Mouse (Mus musculus): ENCODE data around the gene Ropn1l. TPM values are rescaled to one million over a fixed set of nuclear protein-coding genes. Genes with fewer than 3 reads are reported as not detected.

The Ropn1l gene
- polyA plus RNA-seq, 1 experiment from 2014 or later: 3.2 TPM

DNA sequence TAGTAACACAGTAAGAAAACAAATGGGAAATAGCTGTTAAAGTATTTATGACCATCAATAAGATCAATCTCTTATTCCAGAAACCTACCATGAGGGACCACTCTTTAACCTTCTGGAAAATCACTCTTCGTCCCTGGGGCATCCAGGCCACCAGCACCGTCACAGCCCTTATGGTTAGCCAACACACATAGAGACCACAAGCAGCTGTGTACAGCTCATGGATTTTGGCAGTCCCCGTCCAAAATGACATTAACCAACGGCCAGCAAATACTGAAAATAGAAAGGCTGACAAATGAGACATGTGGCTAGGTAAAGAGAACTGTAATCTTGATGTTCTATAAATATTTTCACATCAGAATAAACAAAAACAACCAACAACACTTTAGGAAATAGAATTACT lies 18.0 kb upstream of the Ropn1l start:
- Histone ChIP-seq H3K9ac (ENCODE audit: low read length) (no peak overlapping the region), H3K27me3 (replicated peaks; ENCODE audit: control insufficient read depth, insufficient read depth, low read length) (no peaks in the 10 kb centered on the region), H3K4me3 (ENCODE audit: low read depth, low read length) (no peak overlapping the region), H3K4me1 (ENCODE audit: control insufficient read depth, insufficient read depth, low read length) (no peaks in the 10 kb centered on the region), H3K4me2 (ENCODE audit: low read length) (no peak overlapping the region), H3K36me3 (ENCODE audit: control insufficient read depth, insufficient read depth, low read length) (peaks cover 54% of the 10 kb centered on the region), H3K27ac (ENCODE audit: low read depth, low read length) (no peak overlapping the region), H3K9me3 (replicated peaks; ENCODE audit: control insufficient read depth, low read length) (no peaks in the 10 kb centered on the region)
- DNase-seq (ENCODE audit: low spot score) (no peak), ATAC-seq (no peak)
- WGBS: 94% methylated on average over 4 of the region's 4 CpGs

DNA sequence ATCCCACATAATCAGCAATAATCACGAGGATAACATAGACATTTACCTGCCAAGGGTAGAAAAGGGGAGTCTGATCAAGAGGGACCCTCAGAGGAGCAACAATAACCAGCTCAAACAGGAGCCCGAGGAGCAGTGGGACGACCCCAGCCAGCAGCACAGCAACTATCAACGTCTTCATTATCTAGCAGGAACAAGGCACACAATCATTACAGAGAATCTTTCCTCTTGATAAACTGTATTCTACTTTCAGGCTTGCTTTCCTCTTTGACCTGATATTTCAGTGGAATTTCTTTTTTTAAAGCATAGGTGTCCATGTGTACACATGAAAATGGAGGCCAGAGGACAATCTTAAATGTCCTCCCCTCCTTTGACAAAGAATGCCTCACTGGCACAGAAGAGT lies 16.0 kb upstream of the Ropn1l start:
- H3K27me3 ChIP-seq (replicated peaks; ENCODE audit: control insufficient read depth, insufficient read depth, low read length): no peaks in the 10 kb centered on the region
- peaks cover 58% of the 10 kb centered on the region for H3K36me3 ChIP-seq (ENCODE audit: control insufficient read depth, insufficient read depth, low read length)

DNA sequence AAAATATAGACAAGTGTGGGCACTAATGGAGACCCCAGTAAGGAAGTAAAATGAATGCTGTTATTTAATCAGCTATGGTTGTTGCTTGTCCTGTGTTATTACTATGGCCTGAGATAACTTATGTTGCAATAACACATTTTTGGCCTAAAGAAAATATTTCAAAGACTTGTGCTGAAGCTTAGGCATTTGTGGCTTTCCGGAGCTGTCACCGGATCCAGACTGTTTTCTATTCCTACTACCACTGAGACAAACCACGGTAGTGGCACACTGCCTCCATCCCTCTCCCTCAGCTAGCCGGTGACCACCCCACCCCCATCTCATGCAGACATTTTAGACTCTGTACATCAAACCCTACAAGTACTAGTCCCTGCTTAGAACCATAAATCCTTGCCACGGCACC lies 15.3 kb upstream of the Ropn1l start:
- Histone ChIP-seq H3K4me2 (ENCODE audit: low read length) (no peak overlapping the region), H3K4me3 (ENCODE audit: low read depth, low read length) (no peak overlapping the region), H3K36me3 (ENCODE audit: control insufficient read depth, insufficient read depth, low read length) (peaks cover 60% of the 10 kb centered on the region), H3K4me1 (ENCODE audit: control insufficient read depth, insufficient read depth, low read length) (no peaks in the 10 kb centered on the region), H3K27ac (ENCODE audit: low read depth, low read length) (no peak overlapping the region), H3K9me3 (replicated peaks; ENCODE audit: control insufficient read depth, low read length) (no peaks in the 10 kb centered on the region), H3K27me3 (replicated peaks; ENCODE audit: control insufficient read depth, insufficient read depth, low read length) (no peaks in the 10 kb centered on the region), H3K9ac (ENCODE audit: low read length) (no peak overlapping the region)
- 96% methylated on average over 5 of the region's 5 CpGs for WGBS
- no peak for DNase-seq (ENCODE audit: low spot score)
- no peak for ATAC-seq

More for the DNA sequence above, 16.0 kb upstream of the Ropn1l start:
- Histone ChIP-seq H3K27ac (ENCODE audit: low read depth, low read length) (no peak overlapping the region), H3K9ac (ENCODE audit: low read length) (no peak overlapping the region), H3K4me2 (ENCODE audit: low read length) (no peak overlapping the region), H3K4me3 (ENCODE audit: low read depth, low read length) (no peak overlapping the region), H3K4me1 (ENCODE audit: control insufficient read depth, insufficient read depth, low read length) (no peaks in the 10 kb centered on the region), H3K9me3 (replicated peaks; ENCODE audit: control insufficient read depth, low read length) (no peaks in the 10 kb centered on the region)
- DNase-seq (ENCODE audit: low spot score): no peak
- ATAC-seq: no peak
- WGBS: 89% methylated on average over 4 of the region's 4 CpGs

DNA sequence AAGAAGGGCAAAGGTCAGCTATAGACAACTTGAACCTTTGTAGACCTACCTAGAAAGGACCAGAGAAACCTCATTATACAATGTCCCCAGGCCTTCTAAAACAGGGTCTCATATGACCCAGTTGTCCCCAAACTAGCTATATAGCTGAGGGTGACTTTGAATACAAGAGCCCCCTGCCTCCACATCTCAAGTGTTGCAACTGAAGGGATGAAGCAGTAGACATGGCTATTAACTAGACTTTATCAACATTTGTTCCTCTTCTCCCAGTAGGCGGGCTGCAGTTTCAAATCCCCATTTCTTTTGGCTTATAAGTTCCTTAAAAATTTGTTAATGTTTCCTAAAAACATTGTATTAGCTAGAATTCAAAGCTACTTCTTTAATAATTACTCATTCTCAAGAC lies 13.2 kb upstream of the Ropn1l start:
- Histone ChIP-seq H3K4me1 (ENCODE audit: control insufficient read depth, insufficient read depth, low read length) (no peaks in the 10 kb centered on the region), H3K27ac (ENCODE audit: low read depth, low read length) (no peak overlapping the region), H3K4me2 (ENCODE audit: low read length) (no peak overlapping the region), H3K9ac (ENCODE audit: low read length) (no peak overlapping the region), H3K4me3 (ENCODE audit: low read depth, low read length) (no peak overlapping the region), H3K9me3 (replicated peaks; ENCODE audit: control insufficient read depth, low read length) (no peaks in the 10 kb centered on the region), H3K27me3 (replicated peaks; ENCODE audit: control insufficient read depth, insufficient read depth, low read length) (no peaks in the 10 kb centered on the region), H3K36me3 (ENCODE audit: control insufficient read depth, insufficient read depth, low read length) (peaks cover 71% of the 10 kb centered on the region)
- ATAC-seq (no peak), DNase-seq (ENCODE audit: low spot score) (no peak)
- WGBS: 91% methylated on average over 1 of the region's 1 CpGs

DNA sequence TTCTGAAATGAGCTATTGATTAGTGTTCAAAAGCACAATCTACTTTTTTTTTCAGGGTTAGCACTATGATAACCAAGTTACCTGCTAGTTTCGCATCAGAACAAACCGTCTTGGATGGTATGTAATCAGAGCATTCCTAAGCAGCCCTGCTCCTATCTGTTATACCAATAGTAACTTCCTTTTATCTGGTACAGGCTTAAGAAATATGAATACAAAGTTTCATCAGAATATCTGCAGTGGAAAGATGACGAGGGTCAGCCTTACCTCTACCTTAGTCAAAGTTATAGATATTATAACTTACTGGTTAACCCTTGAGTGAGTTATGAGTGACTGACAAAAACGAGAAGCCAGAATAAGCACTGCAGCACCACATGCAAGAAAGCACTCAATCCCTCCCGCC lies 12.8 kb upstream of the Ropn1l start:
- Histone ChIP-seq H3K4me3 (ENCODE audit: low read depth, low read length) (no peak overlapping the region), H3K9me3 (replicated peaks; ENCODE audit: control insufficient read depth, low read length) (no peaks in the 10 kb centered on the region), H3K4me2 (ENCODE audit: low read length) (no peak overlapping the region), H3K27ac (ENCODE audit: low read depth, low read length) (no peak overlapping the region), H3K9ac (ENCODE audit: low read length) (no peak overlapping the region), H3K4me1 (ENCODE audit: control insufficient read depth, insufficient read depth, low read length) (no peaks in the 10 kb centered on the region), H3K36me3 (ENCODE audit: control insufficient read depth, insufficient read depth, low read length) (peaks cover 72% of the 10 kb centered on the region), H3K27me3 (replicated peaks; ENCODE audit: control insufficient read depth, insufficient read depth, low read length) (no peaks in the 10 kb centered on the region)
- ATAC-seq (no peak), DNase-seq (ENCODE audit: low spot score) (no peak)
- WGBS: 89% methylated on average over 5 of the region's 5 CpGs

DNA sequence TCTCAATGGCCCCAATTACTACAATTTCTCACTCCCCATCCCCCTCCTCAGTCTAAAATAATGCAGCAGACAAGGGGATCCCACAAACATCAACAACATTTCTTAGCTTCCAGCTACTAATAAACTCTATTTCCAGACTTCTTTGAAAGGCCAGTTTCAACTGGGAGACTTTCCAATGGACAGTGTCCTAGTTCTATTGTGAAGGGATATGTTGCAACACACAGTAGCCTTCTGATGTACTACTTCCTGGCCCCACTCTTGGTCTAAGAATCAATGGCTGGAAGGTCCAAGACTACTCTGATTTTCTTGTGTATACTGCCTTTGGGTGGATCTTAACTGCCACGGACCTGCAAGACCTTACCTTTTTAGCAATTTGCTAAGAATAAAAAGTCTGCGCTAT lies 12.3 kb upstream of the Ropn1l start:
- no peak overlapping the region for H3K4me3 ChIP-seq (ENCODE audit: low read depth, low read length)
- no peaks in the 10 kb centered on the region for H3K9me3 ChIP-seq (replicated peaks; ENCODE audit: control insufficient read depth, low read length)
- H3K4me2 ChIP-seq (ENCODE audit: low read length): no peak overlapping the region
- peaks cover 77% of the 10 kb centered on the region for H3K36me3 ChIP-seq (ENCODE audit: control insufficient read depth, insufficient read depth, low read length)
- no peaks in the 10 kb centered on the region for H3K27me3 ChIP-seq (replicated peaks; ENCODE audit: control insufficient read depth, insufficient read depth, low read length)
- WGBS: 98% methylated on average over 2 of the region's 2 CpGs
- ATAC-seq (no peak), DNase-seq (ENCODE audit: low spot score) (no peak)
- H3K9ac ChIP-seq (ENCODE audit: low read length): no peak overlapping the region
- H3K27ac ChIP-seq (ENCODE audit: low read depth, low read length): no peak overlapping the region
- no peaks in the 10 kb centered on the region for H3K4me1 ChIP-seq (ENCODE audit: control insufficient read depth, insufficient read depth, low read length)

DNA sequence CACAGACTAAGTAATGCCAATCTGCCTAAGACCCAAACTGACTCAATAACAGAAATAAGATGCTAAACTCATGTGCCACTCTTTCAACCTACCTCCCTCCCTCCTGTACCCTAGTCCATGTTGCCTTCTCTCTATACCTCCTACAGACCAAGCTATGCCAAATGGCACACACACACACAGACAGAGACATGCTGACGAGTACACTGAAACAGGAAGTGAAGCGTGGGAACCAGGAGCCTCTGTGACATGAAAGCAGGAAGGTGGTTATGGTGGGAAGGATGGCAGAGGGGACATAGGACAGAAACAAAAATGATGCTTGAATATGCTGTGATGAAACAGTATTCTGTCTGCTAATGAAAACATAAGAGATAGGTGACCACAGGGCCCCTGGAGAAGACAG lies 7.0 kb upstream of the Ropn1l start:
- DNase-seq (ENCODE audit: low spot score) (no peak), ATAC-seq (no peak)
- Histone ChIP-seq H3K4me3 (ENCODE audit: low read depth, low read length) (no peak overlapping the region), H3K36me3 (ENCODE audit: control insufficient read depth, insufficient read depth, low read length) (peaks cover 89% of the 10 kb centered on the region), H3K9me3 (replicated peaks; ENCODE audit: control insufficient read depth, low read length) (no peaks in the 10 kb centered on the region), H3K27me3 (replicated peaks; ENCODE audit: control insufficient read depth, insufficient read depth, low read length) (no peaks in the 10 kb centered on the region), H3K9ac (ENCODE audit: low read length) (no peak overlapping the region), H3K4me1 (ENCODE audit: control insufficient read depth, insufficient read depth, low read length) (no peaks in the 10 kb centered on the region), H3K27ac (ENCODE audit: low read depth, low read length) (no peak overlapping the region), H3K4me2 (ENCODE audit: low read length) (no peak overlapping the region)
- 96% methylated on average over 2 of the region's 2 CpGs for WGBS

DNA sequence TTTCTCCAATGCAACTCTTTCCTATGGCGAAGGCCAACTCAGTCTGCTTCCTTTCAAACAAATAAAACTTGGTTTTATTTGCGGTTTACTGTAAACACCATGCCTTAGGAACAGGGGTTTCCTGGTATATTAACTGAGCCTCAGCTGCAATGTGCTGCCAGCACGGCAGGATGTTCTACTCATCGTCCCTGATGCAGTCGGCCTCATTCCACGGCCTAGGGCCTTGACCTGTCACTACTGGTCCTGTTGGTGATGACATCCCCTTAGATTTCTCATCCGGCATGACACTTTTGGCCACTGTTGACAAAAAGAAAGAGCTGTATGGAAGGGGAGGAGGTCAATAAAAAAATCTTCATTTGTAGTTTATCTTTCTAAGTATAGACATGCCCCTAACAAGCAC lies 4.5 kb upstream of the Ropn1l start:
- no peak for DNase-seq (ENCODE audit: low spot score)
- 95% methylated on average over 7 of the region's 7 CpGs for WGBS
- peaks cover 2% of the 10 kb centered on the region; the same call in 1 of the 2 replicates for H3K4me1 ChIP-seq (ENCODE audit: control insufficient read depth, insufficient read depth, low read length)
- H3K36me3 ChIP-seq (ENCODE audit: control insufficient read depth, insufficient read depth, low read length): peaks cover 69% of the 10 kb centered on the region
- H3K4me3 ChIP-seq (ENCODE audit: low read depth, low read length): no peak overlapping the region
- no peak overlapping the region for H3K27ac ChIP-seq (ENCODE audit: low read depth, low read length)
- no peaks in the 10 kb centered on the region for H3K9me3 ChIP-seq (replicated peaks; ENCODE audit: control insufficient read depth, low read length)
- H3K4me2 ChIP-seq (ENCODE audit: low read length): no peak overlapping the region
- ATAC-seq: no peak
- H3K9ac ChIP-seq (ENCODE audit: low read length): no peak overlapping the region
- H3K27me3 ChIP-seq (replicated peaks; ENCODE audit: control insufficient read depth, insufficient read depth, low read length): no peaks in the 10 kb centered on the region

DNA sequence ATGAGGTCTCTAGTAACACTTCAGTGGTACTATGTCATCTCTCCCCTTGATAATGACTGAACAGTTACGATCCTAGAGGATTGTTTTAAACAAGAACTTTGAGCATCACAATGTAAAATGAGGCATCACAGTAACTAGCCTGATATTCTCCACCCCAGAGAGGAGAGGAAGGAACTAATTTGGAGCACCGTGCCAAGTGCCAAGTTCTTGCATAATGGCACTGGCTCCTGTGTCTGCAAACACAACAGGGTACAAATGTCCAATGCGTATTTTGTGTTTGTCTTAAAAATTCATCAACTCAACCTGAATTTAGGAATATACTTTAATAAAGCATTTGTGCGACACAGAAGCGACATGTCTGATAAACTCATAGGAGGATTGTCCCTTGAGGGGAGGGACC lies 2.8 kb upstream of the Ropn1l start:
- Histone ChIP-seq H3K36me3 (ENCODE audit: control insufficient read depth, insufficient read depth, low read length) (peaks cover 52% of the 10 kb centered on the region), H3K4me3 (ENCODE audit: low read depth, low read length) (no peak overlapping the region)
- ATAC-seq: no peak

More for the DNA sequence above, 2.8 kb upstream of the Ropn1l start:
- WGBS: 86% methylated on average over 5 of the region's 5 CpGs
- H3K27me3 ChIP-seq (replicated peaks; ENCODE audit: control insufficient read depth, insufficient read depth, low read length): no peaks in the 10 kb centered on the region
- H3K27ac ChIP-seq (ENCODE audit: low read depth, low read length): no peak overlapping the region
- no peaks in the 10 kb centered on the region for H3K9me3 ChIP-seq (replicated peaks; ENCODE audit: control insufficient read depth, low read length)
- H3K4me1 ChIP-seq (ENCODE audit: control insufficient read depth, insufficient read depth, low read length): peaks cover 2% of the 10 kb centered on the region; the same call in 1 of the 2 replicates
- no peak for DNase-seq (ENCODE audit: low spot score)
- H3K9ac ChIP-seq (ENCODE audit: low read length): no peak overlapping the region
- H3K4me2 ChIP-seq (ENCODE audit: low read length): no peak overlapping the region

Measured in forebrain, embryonic 14.5 days (tissue).